Mouse (Mus musculus) bone marrow, adult 2 months (tissue): ENCODE results near the gene Camta1. TPM values are rescaled to one million over a fixed set of nuclear protein-coding genes. Genes with fewer than 3 reads are reported as not detected.

Experiments used
- H3K27ac ChIP-seq: fragments of 200-500 bp; 2 replicates; pipeline ENCODE4 v1.5.1; 2012; ENCODE audit warnings: low read depth, mild to moderate bottlenecking, control low read depth, inconsistent platforms, low read length; ENCODE audit not compliant: control insufficient read depth, poor library complexity, insufficient read depth
- H3K4me1 ChIP-seq: fragments of 200-500 bp; 2 replicates; pipeline ENCODE4 v1.6.1; 2011; ENCODE audit warnings: low read length; ENCODE audit not compliant: control insufficient read depth, insufficient read depth
- H3K4me3 ChIP-seq: fragments of 200-500 bp; replicated peaks from 2 replicates; pipeline ENCODE3; 2011; ENCODE audit warnings: mild to moderate bottlenecking, low read depth, low read length, control low read depth; ENCODE audit not compliant: control insufficient read depth
- CTCF ChIP-seq: fragments of 200-500 bp; IDR thresholded peaks from 2 replicates; pipeline ENCODE4 v1.5.1; 2011; ENCODE audit warnings: low read length, control low read depth; ENCODE audit not compliant: control insufficient read depth, insufficient read depth
- POLR2A ChIP-seq: fragments of 200-500 bp; IDR thresholded peaks from 2 replicates; pipeline ENCODE4 v1.6.1; 2011; ENCODE audit warnings: low read depth, mild to moderate bottlenecking, control low read depth, low read length, borderline replicate concordance; ENCODE audit not compliant: control insufficient read depth
- WGBS: fragments of 180-500 bp; shearing (Covaris S2); methylation state at CpG from one replicate; pipeline ENCODE4 v1.1.7; 2018; 5-methylcytosine and 5-hydroxymethylcytosine counted together
- polyA plus RNA-seq: library from polyadenylated mRNA; stranded (reverse); fragments of >200 nt; gene quantifications from 2 replicates; pipeline ENCODE4 v1.2.4, GENCODE M21; 2011; ENCODE audit warnings: low replicate concordance; ENCODE audit not compliant: missing spikeins, insufficient read depth, insufficient read length

Camta1 gene
- polyA plus RNA-seq, 1 experiment, result 26.6 TPM

GRCm38 (mm10) chr4:151414952-151415351, 446.7 kb downstream of the Camta1 start:
- TF ChIP-seq POLR2A (no peak), CTCF (no peak)
- Histone ChIP-seq H3K27ac (no peak overlapping the region), H3K4me3 (no peak overlapping the region), H3K4me1 (no peaks in the 10 kb centered on the region)
- WGBS, result 84% methylated on average over 7 of the region's 7 CpGs

GRCm38 (mm10) chr4:151411641-151412061, 450.0 kb downstream of the Camta1 start:
- WGBS, result 22% methylated on average over 14 of the region's 14 CpGs
- Histone ChIP-seq H3K4me3 (no peak overlapping the region), H3K4me1 (no peaks in the 10 kb centered on the region), H3K27ac (no peak overlapping the region)
- TF ChIP-seq POLR2A (no peak), CTCF (no peak)

DNA sequence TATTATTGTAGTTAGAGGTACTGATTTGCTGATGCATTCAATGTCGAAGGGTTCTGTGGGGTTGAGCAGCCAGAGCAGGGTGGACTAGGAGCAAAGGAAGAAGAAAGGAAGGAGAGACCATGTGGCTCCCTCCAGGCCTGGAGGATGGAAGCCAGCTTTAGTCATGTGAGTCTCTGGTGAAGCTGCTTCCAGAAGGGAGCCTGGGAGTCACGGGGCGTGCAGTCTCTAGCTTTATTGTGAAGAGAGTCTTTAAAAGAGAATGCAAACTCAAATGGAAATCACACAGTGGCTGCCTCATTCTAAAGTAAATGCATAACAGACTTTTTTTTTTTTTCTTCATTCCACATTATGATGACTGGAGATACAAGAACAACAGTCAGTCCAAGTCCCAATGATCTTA, 450.7 kb downstream of the Camta1 start:
- TF ChIP-seq POLR2A, result no peak
- no peak for TF ChIP-seq CTCF
- H3K27ac ChIP-seq, result no peak overlapping the region
- no peaks in the 10 kb centered on the region for H3K4me1 ChIP-seq
- no peak overlapping the region for H3K4me3 ChIP-seq
- WGBS, result 68% methylated on average over 3 of the region's 3 CpGs

DNA sequence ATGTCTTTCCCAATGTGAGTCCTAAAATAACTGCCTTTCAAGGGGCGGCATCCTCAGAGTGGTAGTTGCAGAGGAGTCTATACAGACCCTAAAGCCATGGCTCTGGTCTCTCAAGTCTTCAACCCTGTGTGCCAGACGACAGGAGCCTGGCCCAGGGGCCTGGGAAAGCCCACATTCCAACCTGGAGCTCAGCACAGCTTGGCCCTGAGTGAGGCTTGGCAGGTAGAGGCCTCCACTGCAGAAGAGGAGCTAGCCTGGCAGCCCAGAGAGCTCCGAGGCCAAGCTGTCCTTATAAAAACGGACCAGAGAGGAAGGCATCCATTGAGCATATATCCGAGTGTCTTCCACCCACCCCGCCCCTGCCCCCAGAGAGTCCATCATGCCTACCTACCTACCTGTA, 452.4 kb downstream of the Camta1 start:
- no peak overlapping the region for H3K4me3 ChIP-seq
- no peak for TF ChIP-seq CTCF
- TF ChIP-seq POLR2A, result no peak
- 62% methylated on average over 6 of the region's 6 CpGs for WGBS

GRCm38 (mm10) chr4:151408811-151409210, 452.9 kb downstream of the Camta1 start:
- WGBS, result 56% methylated on average over 8 of the region's 8 CpGs
- no peak for TF ChIP-seq POLR2A
- TF ChIP-seq CTCF, result no peak
- H3K27ac ChIP-seq, result no peak overlapping the region
- no peaks in the 10 kb centered on the region for H3K4me1 ChIP-seq
- no peak overlapping the region for H3K4me3 ChIP-seq

More for the DNA sequence above, 452.4 kb downstream of the Camta1 start:
- H3K4me1 ChIP-seq, result no peaks in the 10 kb centered on the region
- no peak overlapping the region for H3K27ac ChIP-seq

GRCm38 (mm10) chr4:151408246-151408645, 453.4 kb downstream of the Camta1 start:
- no peak for TF ChIP-seq POLR2A
- TF ChIP-seq CTCF, result no peak
- H3K27ac ChIP-seq, result no peak overlapping the region
- 80% methylated on average over 4 of the region's 4 CpGs for WGBS

GRCm38 (mm10) chr4:151407129-151407528, 454.5 kb downstream of the Camta1 start:
- H3K27ac ChIP-seq, result no peak overlapping the region
- H3K4me1 ChIP-seq, result no peaks in the 10 kb centered on the region
- 87% methylated on average over 2 of the region's 2 CpGs for WGBS
- H3K4me3 ChIP-seq, result no peak overlapping the region
- TF ChIP-seq POLR2A (no peak), CTCF (no peak)

More at GRCm38 (mm10) chr4:151408246-151408645, 453.4 kb downstream of the Camta1 start:
- H3K4me3 ChIP-seq, result no peak overlapping the region
- no peaks in the 10 kb centered on the region for H3K4me1 ChIP-seq

DNA sequence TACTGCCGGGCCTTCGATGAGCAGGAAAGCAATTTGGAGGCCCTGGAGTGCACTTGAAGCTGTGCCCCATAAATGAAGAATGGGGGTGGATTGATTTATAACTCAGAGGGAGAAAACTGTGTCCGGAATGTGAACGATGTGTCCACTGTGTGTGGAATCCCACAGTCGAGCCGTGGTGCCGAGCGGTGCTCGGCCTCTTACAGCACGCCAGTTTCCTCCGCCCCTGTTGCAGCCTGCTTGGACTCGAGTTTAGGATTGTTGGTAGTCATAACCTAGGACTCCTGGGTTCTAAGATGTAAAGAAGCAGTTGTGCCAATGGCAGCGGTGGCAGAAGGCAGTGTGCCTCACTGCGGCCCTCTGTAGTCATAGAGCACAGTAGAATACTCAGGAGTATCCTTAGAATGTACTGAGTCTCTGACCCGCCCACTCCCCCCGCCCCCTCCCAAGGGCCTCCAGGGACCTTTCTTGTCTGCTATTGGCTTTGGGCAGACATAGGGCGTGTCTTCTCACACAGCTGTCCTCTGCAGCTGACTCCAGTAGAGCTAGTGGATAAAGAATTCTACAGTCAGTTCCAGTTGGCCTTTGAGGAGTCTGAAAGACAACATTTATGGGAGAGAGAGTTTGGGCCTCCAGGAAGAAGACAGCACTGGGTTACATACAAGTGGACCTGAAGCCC, 457.0 kb downstream of the Camta1 start:
- 74% methylated on average over 17 of the region's 17 CpGs for WGBS
- Histone ChIP-seq H3K4me1 (no peaks in the 10 kb centered on the region), H3K27ac (no peak overlapping the region), H3K4me3 (no peak overlapping the region)
- TF ChIP-seq POLR2A (no peak), CTCF (no peak)

- 84% methylated on average over 22 of the region's 22 CpGs for WGBS
- TF ChIP-seq CTCF, result no peak
- TF ChIP-seq POLR2A, result no peak
- no peaks in the 10 kb centered on the region for H3K4me1 ChIP-seq
- no peak overlapping the region for H3K4me3 ChIP-seq
- no peak overlapping the region for H3K27ac ChIP-seq
These were observed 459.8 kb downstream of the Camta1 start for GRCm38 (mm10) chr4:151401685-151402397.
